Mouse (Mus musculus) C2C12 (cell line): ENCODE data around the gene Ypel5. TPM values are rescaled to one million over a fixed set of nuclear protein-coding genes. Genes with fewer than 3 reads are reported as not detected.

ENCODE experiments used
- H3K27me3 ChIP-seq: one replicate; pipeline ENCODE4 v1.6.1; 2011; ENCODE audit not compliant: control insufficient read depth, insufficient read depth, insufficient read length
- H3K36me3 ChIP-seq: one replicate; pipeline ENCODE4 v1.6.1; 2011; ENCODE audit not compliant: control insufficient read depth, insufficient read depth
- H3K4me3 ChIP-seq: one replicate; pipeline ENCODE4 v1.5.1; 2011; ENCODE audit warnings: mild to moderate bottlenecking, control low read depth; ENCODE audit not compliant: poor library complexity, insufficient read depth, severe bottlenecking
- H3K79me2 ChIP-seq: one replicate; pipeline ENCODE4 v1.6.1; 2011; ENCODE audit not compliant: control insufficient read depth, insufficient read depth
- H3K79me3 ChIP-seq: one replicate; pipeline ENCODE4 v1.6.1; 2011; ENCODE audit warnings: low read depth, control low read depth
- H3ac ChIP-seq: one replicate; pipeline ENCODE3; 2011; ENCODE audit warnings: low read depth; ENCODE audit not compliant: control insufficient read depth, insufficient read length
- CEBPB ChIP-seq: IDR thresholded peaks from one replicate; pipeline ENCODE4 v1.6.1; 2011; ENCODE audit warnings: low read depth, mild to moderate bottlenecking, control low read depth, moderate library complexity
- CTCF ChIP-seq: IDR thresholded peaks from one replicate; pipeline ENCODE4 v1.5.1; 2011; ENCODE audit not compliant: control insufficient read depth, insufficient read depth, insufficient read length
- FOSL1 ChIP-seq: IDR thresholded peaks from one replicate; pipeline ENCODE4 v1.8.0; 2011; ENCODE audit warnings: mild to moderate bottlenecking, low read length; ENCODE audit not compliant: poor library complexity, insufficient read depth, severe bottlenecking
- MAX ChIP-seq: IDR thresholded peaks from one replicate; pipeline ENCODE4 v1.6.1; 2011; ENCODE audit warnings: mild to moderate bottlenecking, control low read depth
- MYOD1 ChIP-seq: IDR thresholded peaks from one replicate; pipeline ENCODE4 v1.6.1; 2011; ENCODE audit warnings: low read depth; ENCODE audit not compliant: control insufficient read depth, insufficient read length
- MYOG ChIP-seq: IDR thresholded peaks from one replicate; pipeline ENCODE4 v1.6.1; 2011; ENCODE audit not compliant: control insufficient read depth, insufficient read length; ENCODE audit errors: extremely low read depth
- USF1 ChIP-seq: IDR thresholded peaks from one replicate; pipeline ENCODE4 v1.6.1; 2011; ENCODE audit warnings: low read depth, mild to moderate bottlenecking, control low read depth, moderate library complexity
- long read RNA-seq, 2 experiments: library from polyadenylated mRNA; unstranded; transcript quantifications; one replicate each; pipeline ENCODE4 v2.0.0; 2019 to 2020
- polyA plus RNA-seq: library from polyadenylated mRNA; unstranded; fragments of >200 nt; fragmentation: generic; extraction: Trizol; gene quantifications from one replicate; pipeline ENCODE4 v1.2.1, GENCODE M21; 2012; ENCODE audit warnings: missing spikeins

Gene Ypel5
- 10.1 TPM for polyA plus RNA-seq
- long read RNA-seq, experiment 1, transcript Ypel5-205 (3 exons, 704 nt), result minor isoform, 7 of 85 reads
- long read RNA-seq, experiment 1, transcript Ypel5-202 (3 exons, 2,419 nt), result minor isoform, 7 of 85 reads
- long read RNA-seq, experiment 1, transcript Ypel5-201 (3 exons, 3,120 nt), result major isoform, 49 of 85 reads
- long read RNA-seq, experiment 1, partial matches to known transcripts, result 8 of 85 reads
- long read RNA-seq, experiment 1, other reads (novel, unspliced or antisense), result 14 of 85 reads
- long read RNA-seq, experiment 2, transcript Ypel5-201 (3 exons, 3,120 nt), result major isoform, 31 of 50 reads
- long read RNA-seq, experiment 2, transcript Ypel5-205 (3 exons, 704 nt), result minor isoform, 8 of 50 reads
- long read RNA-seq, experiment 2, transcript Ypel5-202 (3 exons, 2,419 nt), result minor isoform, 11 of 50 reads
- long read RNA-seq, experiment 2, partial matches to known transcripts, result 0 of 50 reads
- long read RNA-seq, experiment 2, other reads (novel, unspliced or antisense), result 0 of 50 reads

- no peaks in the 10 kb centered on the region for H3K79me3 ChIP-seq
Measured at GRCm38 (mm10) chr17:72836158-72837115, at the start of gene Ypel5. Gene Ypel5 (plus strand): TSS chr17:72836453.

GRCm38 (mm10) chr17:72787886-72788436, 48.3 kb upstream of the Ypel5 start:
- H3K79me2 ChIP-seq, result no peaks in the 10 kb centered on the region
- no peaks in the 10 kb centered on the region for H3K79me3 ChIP-seq
- peaks cover 16% of the 10 kb centered on the region for H3K27me3 ChIP-seq
- H3ac ChIP-seq, result no peak overlapping the region
- TF ChIP-seq MYOG, result no peak
- no peak for TF ChIP-seq MAX
- TF ChIP-seq FOSL1, result no peak
- TF ChIP-seq USF1, result no peak
- TF ChIP-seq CTCF, result no peak
- no peaks in the 10 kb centered on the region for H3K36me3 ChIP-seq
- no peak overlapping the region for H3K4me3 ChIP-seq

More at GRCm38 (mm10) chr17:72836158-72837115, at the start of gene Ypel5:
- TF ChIP-seq FOSL1 (no peak), CTCF (no peak), MYOD1 (no peak), USF1 (peak; percentile 25), MYOG (no peak), MAX (peak; percentile 89), CEBPB (no peak)
- no peaks in the 10 kb centered on the region for H3K27me3 ChIP-seq
- H3K79me2 ChIP-seq, result peaks cover 19% of the 10 kb centered on the region
- H3ac ChIP-seq, result peak within 1 kb of the TSS; percentile 94
- H3K36me3 ChIP-seq, result no peaks in the 10 kb centered on the region
- H3K4me3 ChIP-seq, result peak within 1 kb of the TSS; percentile 76

- no peak for TF ChIP-seq USF1
- no peak for TF ChIP-seq MYOD1
- no peak for TF ChIP-seq FOSL1
- TF ChIP-seq MYOG, result no peak
- TF ChIP-seq MAX, result no peak
- TF ChIP-seq CTCF, result no peak
- H3K79me3 ChIP-seq, result no peaks in the 10 kb centered on the region
- no peak overlapping the region for H3ac ChIP-seq
- H3K36me3 ChIP-seq, result no peaks in the 10 kb centered on the region
- H3K79me2 ChIP-seq, result no peaks in the 10 kb centered on the region
- peaks cover 7% of the 10 kb centered on the region for H3K27me3 ChIP-seq
- H3K4me3 ChIP-seq, result no peak overlapping the region
Measured at GRCm38 (mm10) chr17:72793278-72793677, 43.0 kb upstream of the Ypel5 start.

- TF ChIP-seq FOSL1 (no peak), CTCF (no peak), MYOG (no peak), MAX (no peak), CEBPB (no peak), MYOD1 (no peak)
- Histone ChIP-seq H3K79me2 (no peaks in the 10 kb centered on the region), H3ac (no peak overlapping the region), H3K27me3 (peaks cover 2% of the 10 kb centered on the region), H3K4me3 (no peak overlapping the region), H3K36me3 (no peaks in the 10 kb centered on the region), H3K79me3 (no peaks in the 10 kb centered on the region)
Measured at GRCm38 (mm10) chr17:72794660-72795059, 41.6 kb upstream of the Ypel5 start.

GRCm38 (mm10) chr17:72795392-72796047, 40.7 kb upstream of the Ypel5 start:
- Histone ChIP-seq H3K79me3 (no peaks in the 10 kb centered on the region), H3K4me3 (no peak overlapping the region), H3K79me2 (no peaks in the 10 kb centered on the region), H3ac (no peak overlapping the region), H3K27me3 (no peaks in the 10 kb centered on the region), H3K36me3 (no peaks in the 10 kb centered on the region)
- no peak for TF ChIP-seq FOSL1
- peak; percentile 71 for TF ChIP-seq CEBPB
